ENCODE assay signal across 38 mouse cellular contexts in the genomic region with DNA sequence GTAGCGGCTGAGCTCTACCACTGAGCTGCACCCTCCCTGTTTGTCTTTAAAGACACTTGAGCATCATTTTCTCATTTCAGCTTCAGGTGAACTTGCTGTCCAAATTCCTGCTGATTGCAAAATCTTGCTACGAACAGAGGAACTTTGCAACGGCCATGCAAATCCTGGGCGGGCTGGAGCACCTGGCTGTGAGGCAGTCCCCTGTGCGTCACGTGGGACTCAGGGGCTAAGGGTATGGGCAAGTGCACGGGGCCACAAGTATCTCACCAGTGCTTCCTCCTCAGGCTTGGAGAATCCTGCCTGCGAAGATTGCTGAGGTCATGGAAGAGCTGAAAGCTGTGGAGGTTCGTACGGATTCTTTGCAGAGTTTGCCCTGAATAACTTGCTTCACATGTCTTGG. TPM values are rescaled to one million over a fixed set of nuclear protein-coding genes. Genes with fewer than 3 reads are reported as not detected.
"Had no signal": no experiment of that assay in that cellular context is flagged by ENCODE, and none has a peak within 500 bp of the region (broad histone marks: within the 10 kb centered on the region; RNA-seq: fewer than 3 reads in every experiment).

No protein-coding gene starts in this region.

- ATAC-seq: hindbrain, embryonic 16.5 days; inflammation-experienced regulatory T-cells, adult 6 months had no signal

- H3K9ac ChIP-seq: heart, embryonic 12.5 days; hindbrain, embryonic 12.5 days; hindbrain, embryonic 14.5 days; intestine, embryonic 15.5 days; limb, embryonic 13.5 days; limb, embryonic 15.5 days; liver, embryonic 13.5 days; liver, embryonic 15.5 days had no signal

- H3K27ac ChIP-seq: heart, embryonic 10.5 days; hindbrain, embryonic 10.5 days; hindbrain, embryonic 12.5 days; hindbrain, embryonic 14.5 days; intestine, embryonic 15.5 days; layer of hippocampus, adult 2 months; limb, embryonic 13.5 days; limb, embryonic 15.5 days; liver, embryonic 13.5 days; liver, embryonic 15.5 days had no signal

- H3K4me1 ChIP-seq: heart, embryonic 10.5 days; heart, embryonic 12.5 days; hindbrain, embryonic 10.5 days; hindbrain, embryonic 12.5 days; intestine, embryonic 15.5 days; limb, embryonic 13.5 days; limb, embryonic 15.5 days; liver, embryonic 13.5 days; liver, embryonic 15.5 days had no signal

- H3K9me3 ChIP-seq: heart, embryonic 10.5 days; heart, embryonic 12.5 days; hindbrain, embryonic 10.5 days; hindbrain, embryonic 12.5 days; intestine, embryonic 15.5 days; limb, embryonic 13.5 days; limb, embryonic 15.5 days; liver, embryonic 13.5 days; liver, embryonic 15.5 days had no signal

- H3K4me2 ChIP-seq: heart, embryonic 12.5 days; hindbrain, embryonic 12.5 days; hindbrain, embryonic 14.5 days; intestine, embryonic 15.5 days; limb, embryonic 13.5 days; limb, embryonic 15.5 days; liver, embryonic 11.5 days; liver, embryonic 13.5 days; liver, embryonic 15.5 days had no signal

- H3K4me3 ChIP-seq: heart, embryonic 10.5 days; heart, embryonic 12.5 days; hindbrain, embryonic 10.5 days; hindbrain, embryonic 12.5 days; intestine, embryonic 15.5 days; layer of hippocampus, adult 2 months; limb, embryonic 13.5 days; limb, embryonic 15.5 days; liver, embryonic 13.5 days; liver, embryonic 15.5 days had no signal

- H3K36me3 ChIP-seq: heart, embryonic 10.5 days; heart, embryonic 12.5 days; hindbrain, embryonic 10.5 days; hindbrain, embryonic 12.5 days; intestine, embryonic 15.5 days; limb, embryonic 13.5 days; limb, embryonic 15.5 days; liver, embryonic 13.5 days; liver, embryonic 15.5 days had no signal

- DNase-seq: gastrocnemius, postnatal 14 days; gastrocnemius, postnatal 36 days; heart, adult 18-20 months; heart, postnatal 10 days; heart, postnatal 4 days; kidney, adult 18-20 months; kidney, adult 8-10 months; kidney, postnatal 10 days; kidney, postnatal 25 days; kidney, postnatal 4 days; left cerebral cortex, postnatal 4 days; liver, embryonic 13.5 days had no signal

RNA-seq across cellular contexts. Expression of a gene that starts 6.9 kb away (rescaled TPM):
- total RNA-seq: gastrocnemius, adult 18-20 months; gastrocnemius, adult 8-10 months; gastrocnemius, postnatal 14 days; gastrocnemius, postnatal 36 days; granulocyte monocyte progenitor cell, adult 5-6 weeks; heart, adult 18-20 months; heart, adult 8-10 months; heart, postnatal 10 days; heart, postnatal 25 days; heart, postnatal 4 days; layer of hippocampus, adult 2 months; layer of hippocampus, postnatal 10 days; layer of hippocampus, postnatal 25 days; left cerebral cortex, adult 8-10 months; left cerebral cortex, postnatal 10 days; left cerebral cortex, postnatal 25 days; left cerebral cortex, postnatal 4 days had no signal
- polyA plus RNA-seq: heart, embryonic 12.5 days; heart, embryonic 14.5 days; hindbrain, embryonic 10.5 days; hindbrain, embryonic 12.5 days; hindbrain, embryonic 14.5 days; hindbrain, embryonic 16.5 days; intestine, embryonic 15.5 days; intestine, postnatal 0 days; limb, embryonic 11.5 days; liver, embryonic 11.5 days; liver, embryonic 13.5 days; liver, embryonic 15.5 days had no signal

RNA-seq across cellular contexts. Expression of a gene that starts 41.9 kb away (rescaled TPM):
- total RNA-seq: gastrocnemius, adult 18-20 months; gastrocnemius, adult 8-10 months; gastrocnemius, postnatal 14 days; gastrocnemius, postnatal 36 days; heart, adult 18-20 months; heart, adult 8-10 months; heart, postnatal 10 days; heart, postnatal 25 days; heart, postnatal 4 days had no signal
- polyA plus RNA-seq: heart, embryonic 14.5 days; liver, embryonic 11.5 days; liver, embryonic 13.5 days; liver, embryonic 15.5 days had no signal

RNA-seq across cellular contexts. Expression of a gene that starts 42.2 kb away (rescaled TPM):
- total RNA-seq: gastrocnemius, adult 18-20 months; gastrocnemius, postnatal 36 days; granulocyte monocyte progenitor cell, adult 5-6 weeks; heart, postnatal 10 days; heart, postnatal 25 days had no signal
- polyA plus RNA-seq: limb, embryonic 11.5 days; liver, embryonic 11.5 days; liver, embryonic 15.5 days had no signal
